Mouse (Mus musculus) macrophage (primary cell): ENCODE data around the gene Slc25a26. TPM values are rescaled to one million over a fixed set of nuclear protein-coding genes. Genes with fewer than 3 reads are reported as not detected.

Experiments used
- H3K27ac ChIP-seq: fragments of 350-480 bp; formaldehyde crosslinking; 2 replicates; pipeline ENCODE4 v1.9.0; 2021
- H3K36me3 ChIP-seq: fragments of 350-480 bp; formaldehyde crosslinking; 2 replicates; pipeline ENCODE4 v1.9.0; 2021; ENCODE audit errors: inconsistent target
- H3K4me3 ChIP-seq: fragments of 350-480 bp; formaldehyde crosslinking; 2 replicates; pipeline ENCODE4 v1.9.0; 2021; ENCODE audit errors: inconsistent target
- H3K79me2 ChIP-seq: fragments of 350-480 bp; formaldehyde crosslinking; 2 replicates; pipeline ENCODE4 v1.9.0; 2021; ENCODE audit errors: inconsistent target
- WGBS: methylation state at CpG from one replicate; pipeline ENCODE4 v1.1.7; 2026; ENCODE audit warnings: inconsistent platforms; ENCODE audit not compliant: missing documents; 5-methylcytosine and 5-hydroxymethylcytosine counted together
- polyA plus RNA-seq: library from polyadenylated mRNA; stranded (reverse); fragments of 250-400 nt; gene quantifications from 3 replicates; pipeline ENCODE4 v1.2.4, GENCODE M21; 2018; ENCODE audit warnings: inconsistent platforms

Gene Slc25a26
- polyA plus RNA-seq, 1 experiment from 2014 or later, result 3.0 TPM

- Histone ChIP-seq H3K36me3 (no peaks in the 10 kb centered on the region), H3K4me3 (no peak overlapping the region), H3K79me2 (no peaks in the 10 kb centered on the region), H3K27ac (no peak overlapping the region)
- WGBS, result 92% methylated on average over 9 of the region's 9 CpGs
These were observed 75.5 kb downstream of the Slc25a26 start for GRCm38 (mm10) chr6:94575526-94576166.

GRCm38 (mm10) chr6:94577991-94578390 lies 77.9 kb downstream of the Slc25a26 start:
- 97% methylated on average over 8 of the region's 8 CpGs for WGBS
- H3K27ac ChIP-seq, result no peak overlapping the region
- H3K79me2 ChIP-seq, result no peaks in the 10 kb centered on the region
- no peaks in the 10 kb centered on the region for H3K36me3 ChIP-seq
- H3K4me3 ChIP-seq, result no peak overlapping the region

- H3K36me3 ChIP-seq, result no peaks in the 10 kb centered on the region
- WGBS, result 19% methylated on average over 9 of the region's 9 CpGs
- no peaks in the 10 kb centered on the region for H3K79me2 ChIP-seq
- H3K27ac ChIP-seq, result no peak overlapping the region
- no peak overlapping the region for H3K4me3 ChIP-seq
These were observed 81.9 kb downstream of the Slc25a26 start for GRCm38 (mm10) chr6:94582055-94582454.

- Histone ChIP-seq H3K4me3 (no peak overlapping the region), H3K36me3 (no peaks in the 10 kb centered on the region), H3K27ac (no peak overlapping the region), H3K79me2 (no peaks in the 10 kb centered on the region)
- 96% methylated on average over 9 of the region's 9 CpGs for WGBS
These were observed 84.1 kb downstream of the Slc25a26 start for GRCm38 (mm10) chr6:94584147-94584695.

GRCm38 (mm10) chr6:94584976-94585375 lies 84.8 kb downstream of the Slc25a26 start:
- Histone ChIP-seq H3K27ac (no peak overlapping the region), H3K4me3 (no peak overlapping the region), H3K79me2 (no peaks in the 10 kb centered on the region), H3K36me3 (no peaks in the 10 kb centered on the region)
- WGBS, result 100% methylated on average over 4 of the region's 4 CpGs

- Histone ChIP-seq H3K79me2 (no peaks in the 10 kb centered on the region), H3K4me3 (no peak overlapping the region), H3K27ac (no peak overlapping the region), H3K36me3 (no peaks in the 10 kb centered on the region)
- WGBS, result 91% methylated on average over 4 of the region's 4 CpGs
These were observed 88.2 kb downstream of the Slc25a26 start for GRCm38 (mm10) chr6:94588365-94588764.

GRCm38 (mm10) chr6:94592243-94592642 lies 92.1 kb downstream of the Slc25a26 start:
- WGBS, result over 99% methylated on average over 8 of the region's 8 CpGs
- Histone ChIP-seq H3K79me2 (no peaks in the 10 kb centered on the region), H3K36me3 (no peaks in the 10 kb centered on the region), H3K27ac (no peak overlapping the region), H3K4me3 (no peak overlapping the region)

GRCm38 (mm10) chr6:94592710-94593109 lies 92.6 kb downstream of the Slc25a26 start:
- no peak overlapping the region for H3K27ac ChIP-seq
- 95% methylated on average over 4 of the region's 4 CpGs for WGBS
- no peaks in the 10 kb centered on the region for H3K79me2 ChIP-seq
- H3K36me3 ChIP-seq, result no peaks in the 10 kb centered on the region
- no peak overlapping the region for H3K4me3 ChIP-seq

GRCm38 (mm10) chr6:94594096-94594665 lies 94.0 kb downstream of the Slc25a26 start:
- H3K4me3 ChIP-seq, result no peak overlapping the region
- H3K79me2 ChIP-seq, result no peaks in the 10 kb centered on the region
- 96% methylated on average over 6 of the region's 6 CpGs for WGBS
- H3K36me3 ChIP-seq, result no peaks in the 10 kb centered on the region
- H3K27ac ChIP-seq, result no peak overlapping the region

GRCm38 (mm10) chr6:94594711-94595110 lies 94.6 kb downstream of the Slc25a26 start:
- Histone ChIP-seq H3K4me3 (no peak overlapping the region), H3K27ac (no peak overlapping the region), H3K36me3 (no peaks in the 10 kb centered on the region), H3K79me2 (no peaks in the 10 kb centered on the region)
- 92% methylated on average over 11 of the region's 11 CpGs for WGBS

- whole genome bisulfite sequencing, result 100% methylated on average over 5 of the region's 5 CpGs
- Histone ChIP-seq H3K79me2 (no peaks in the 10 kb centered on the region), H3K4me3 (no peak overlapping the region), H3K27ac (no peak overlapping the region), H3K36me3 (no peaks in the 10 kb centered on the region)
These were observed 95.1 kb downstream of the Slc25a26 start for GRCm38 (mm10) chr6:94595206-94595605.

- Histone ChIP-seq H3K79me2 (no peaks in the 10 kb centered on the region), H3K27ac (no peak overlapping the region), H3K4me3 (no peak overlapping the region), H3K36me3 (no peaks in the 10 kb centered on the region)
- 91% methylated on average over 14 of the region's 14 CpGs for WGBS
These were observed 96.1 kb downstream of the Slc25a26 start for GRCm38 (mm10) chr6:94596051-94596760.

GRCm38 (mm10) chr6:94596761-94597485 lies 96.8 kb downstream of the Slc25a26 start:
- no peaks in the 10 kb centered on the region for H3K79me2 ChIP-seq
- no peak overlapping the region for H3K4me3 ChIP-seq
- no peak overlapping the region for H3K27ac ChIP-seq
- 86% methylated on average over 10 of the region's 10 CpGs for WGBS
- H3K36me3 ChIP-seq, result no peaks in the 10 kb centered on the region

- H3K4me3 ChIP-seq, result no peak overlapping the region
- H3K27ac ChIP-seq, result no peak overlapping the region
- no peaks in the 10 kb centered on the region for H3K79me2 ChIP-seq
- WGBS, result 97% methylated on average over 10 of the region's 12 CpGs
- no peaks in the 10 kb centered on the region for H3K36me3 ChIP-seq
These were observed 98.3 kb downstream of the Slc25a26 start for GRCm38 (mm10) chr6:94598421-94598820.
